Mouse (Mus musculus) bone marrow macrophage, adult 2 months (primary cell): ENCODE results near the gene E030018B13Rik. TPM values are rescaled to one million over a fixed set of nuclear protein-coding genes. Genes with fewer than 3 reads are reported as not detected.

ENCODE experiments used
- H3K27ac ChIP-seq: 2 replicates; pipeline ENCODE4 v1.5.1; 2012; ENCODE audit warnings: low read depth, low read length; ENCODE audit not compliant: insufficient read depth
- H3K4me1 ChIP-seq: 2 replicates; pipeline ENCODE4 v1.6.1; 2012; ENCODE audit warnings: low read length; ENCODE audit not compliant: control insufficient read depth, insufficient read depth
- H3K4me3 ChIP-seq: 2 replicates; pipeline ENCODE4 v1.5.1; 2012; ENCODE audit warnings: mild to moderate bottlenecking, low read length, moderate library complexity; ENCODE audit not compliant: insufficient read depth
- CTCF ChIP-seq: IDR thresholded peaks from 2 replicates; pipeline ENCODE4 v1.5.1; 2012; ENCODE audit warnings: low read depth, mild to moderate bottlenecking, low read length, moderate library complexity
- POLR2A ChIP-seq: IDR thresholded peaks from 2 replicates; pipeline ENCODE4 v1.6.1; 2012; ENCODE audit warnings: mild to moderate bottlenecking, low read depth, low read length, borderline replicate concordance
- polyA plus RNA-seq: library from polyadenylated mRNA; stranded (reverse); fragments of >200 nt; gene quantifications from 2 replicates; pipeline ENCODE4 v1.2.4, GENCODE M21; 2012; ENCODE audit not compliant: missing spikeins, insufficient read depth, insufficient read length

The E030018B13Rik gene
- polyA plus RNA-seq: not detected in 2 replicates

GRCm38 (mm10) chr7:63916268-63916907 is at the start of gene E030018B13Rik:
Gene E030018B13Rik, plus strand, starts transcription at chr7:63916857.
- Histone ChIP-seq H3K4me1 (peaks cover 81% of the 10 kb centered on the region), H3K4me3 (no peak within 1 kb of the TSS), H3K27ac (no peak within 1 kb of the TSS)
- TF ChIP-seq CTCF (no peak), POLR2A (no peak)

GRCm38 (mm10) chr7:63868356-63868918 is 48.2 kb upstream of the E030018B13Rik start:
- TF ChIP-seq POLR2A (no peak), CTCF (no peak)

GRCm38 (mm10) chr7:63871698-63872097 is 45.0 kb upstream of the E030018B13Rik start:
- Histone ChIP-seq H3K4me3 (no peak overlapping the region), H3K4me1 (no peaks in the 10 kb centered on the region), H3K27ac (no peak overlapping the region)
- TF ChIP-seq CTCF (no peak), POLR2A (no peak)

More at GRCm38 (mm10) chr7:63868356-63868918, 48.2 kb upstream of the E030018B13Rik start:
- H3K4me3 ChIP-seq: no peak overlapping the region
- H3K4me1 ChIP-seq: no peaks in the 10 kb centered on the region
- H3K27ac ChIP-seq: no peak overlapping the region

- H3K4me3 ChIP-seq: no peak overlapping the region
- H3K4me1 ChIP-seq: no peaks in the 10 kb centered on the region
- no peak overlapping the region for H3K27ac ChIP-seq
- no peak for TF ChIP-seq CTCF
Measured at GRCm38 (mm10) chr7:63873880-63874279, 42.8 kb upstream of the E030018B13Rik start.

GRCm38 (mm10) chr7:63875686-63876085 is 41.0 kb upstream of the E030018B13Rik start:
- no peak for TF ChIP-seq CTCF
- Histone ChIP-seq H3K27ac (no peak overlapping the region), H3K4me3 (no peak overlapping the region), H3K4me1 (no peaks in the 10 kb centered on the region)

- no peak for TF ChIP-seq CTCF
- no peak for TF ChIP-seq POLR2A
- no peaks in the 10 kb centered on the region for H3K4me1 ChIP-seq
- H3K27ac ChIP-seq: no peak overlapping the region
- no peak overlapping the region for H3K4me3 ChIP-seq
Measured at GRCm38 (mm10) chr7:63876640-63877039, 40.0 kb upstream of the E030018B13Rik start.

- no peak overlapping the region for H3K27ac ChIP-seq
- H3K4me3 ChIP-seq: no peak overlapping the region
- no peaks in the 10 kb centered on the region for H3K4me1 ChIP-seq
- TF ChIP-seq POLR2A (no peak), CTCF (no peak)
Measured at GRCm38 (mm10) chr7:63877610-63878009, 39.0 kb upstream of the E030018B13Rik start.

- H3K4me1 ChIP-seq: no peaks in the 10 kb centered on the region
- H3K27ac ChIP-seq: no peak overlapping the region
- TF ChIP-seq POLR2A (no peak), CTCF (no peak)
- H3K4me3 ChIP-seq: no peak overlapping the region
Measured at GRCm38 (mm10) chr7:63879583-63879982, 37.1 kb upstream of the E030018B13Rik start.

GRCm38 (mm10) chr7:63882739-63883138 is 33.9 kb upstream of the E030018B13Rik start:
- Histone ChIP-seq H3K4me3 (no peak overlapping the region), H3K4me1 (no peaks in the 10 kb centered on the region), H3K27ac (no peak overlapping the region)
- no peak for TF ChIP-seq CTCF
- no peak for TF ChIP-seq POLR2A

GRCm38 (mm10) chr7:63885025-63885424 is 31.6 kb upstream of the E030018B13Rik start:
- TF ChIP-seq POLR2A (no peak), CTCF (no peak)
- Histone ChIP-seq H3K4me1 (0 out of 2 replicates have a peak, but pooled peaks cover 2% of the 10 kb centered on the region), H3K4me3 (no peak overlapping the region), H3K27ac (no peak overlapping the region)
